Comparison of ENCODE assay signal across 21 mouse cellular contexts in the genomic region with DNA sequence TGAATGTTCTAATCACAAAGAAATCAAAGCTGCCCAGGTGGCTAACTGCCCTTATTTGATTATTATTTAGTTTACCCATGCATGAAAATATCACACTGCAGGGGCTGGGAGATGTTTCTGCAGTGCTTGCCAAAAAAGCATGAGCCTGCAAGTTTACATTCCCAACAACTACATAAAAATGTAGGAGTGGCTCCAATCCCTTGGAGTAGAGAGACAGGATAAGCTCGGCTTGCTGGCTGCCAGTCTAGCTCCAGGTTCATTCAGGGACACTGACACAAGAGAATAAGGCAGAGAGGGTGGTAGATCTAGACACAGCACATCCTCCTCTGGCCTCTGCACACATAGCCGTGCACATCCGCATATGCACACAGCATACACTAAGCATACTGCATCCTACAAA. TPM values are rescaled to one million over a fixed set of nuclear protein-coding genes. Genes with fewer than 3 reads are reported as not detected.
DNase-seq lines count a peak whose midpoint lies in the region; ATAC-seq and TF ChIP-seq lines count a peak whose summit lies in the region.
"Had no signal": no experiment of that assay in that cellular context is flagged by ENCODE, and none has a peak within 500 bp of the region (broad histone marks: within the 10 kb centered on the region; RNA-seq: fewer than 3 reads in every experiment).

No protein-coding gene starts in this region.

- H3K9me3 ChIP-seq in forebrain, embryonic 10.5 days, result no peaks in the 10 kb centered on the region
- no peaks in the 10 kb centered on the region for H3K9me3 ChIP-seq in forebrain, embryonic 14.5 days (replicated peaks; ENCODE audit: control insufficient read depth, low read length)
- H3K9me3 ChIP-seq in stomach, postnatal 0 days (ENCODE audit: control insufficient read depth, low read length), result no peaks in the 10 kb centered on the region
- H3K9me3 ChIP-seq: forebrain, embryonic 12.5 days; heart, embryonic 13.5 days had no signal

- H3K36me3 ChIP-seq in forebrain, embryonic 10.5 days (replicated peaks), result no peaks in the 10 kb centered on the region
- H3K36me3 ChIP-seq in forebrain, embryonic 14.5 days (ENCODE audit: control insufficient read depth, insufficient read depth, low read length), result no peaks in the 10 kb centered on the region
- no peaks in the 10 kb centered on the region for H3K36me3 ChIP-seq in stomach, postnatal 0 days (ENCODE audit: control insufficient read depth, insufficient read depth, low read length)
- H3K36me3 ChIP-seq: forebrain, embryonic 12.5 days; heart, embryonic 13.5 days had no signal

- ATAC-seq in forebrain, embryonic 14.5 days, result no peak
- ATAC-seq in stomach, postnatal 0 days (ENCODE audit: low FRiP score, low TSS enrichment), result 0 out of 2 replicates have a peak, but pooled peaks have one; percentile 35
- ATAC-seq: CD4-positive, CD25-positive, alpha-beta regulatory T cell, adult 4 months; hindbrain, postnatal 0 days; intestine, postnatal 0 days; liver, postnatal 0 days had no signal

- 0 out of 2 replicates have a peak overlapping the region, but pooled peaks have one; percentile 4 for H3K27ac ChIP-seq in forebrain, embryonic 10.5 days
- no peak overlapping the region for H3K27ac ChIP-seq in forebrain, embryonic 14.5 days (ENCODE audit: low read depth, low read length)
- H3K27ac ChIP-seq in stomach, postnatal 0 days (replicated peaks), result no peak overlapping the region
- H3K27ac ChIP-seq: forebrain, embryonic 12.5 days; heart, embryonic 13.5 days; hindbrain, postnatal 0 days had no signal

- H3K4me1 ChIP-seq in forebrain, embryonic 10.5 days, result peaks cover 13% of the 10 kb centered on the region
- H3K4me1 ChIP-seq in forebrain, embryonic 14.5 days (ENCODE audit: control insufficient read depth, insufficient read depth, low read length), result no peaks in the 10 kb centered on the region
- H3K4me1 ChIP-seq in stomach, postnatal 0 days (replicated peaks; ENCODE audit: control insufficient read depth, insufficient read depth), result no peaks in the 10 kb centered on the region

- DNase-seq in forebrain, embryonic 10.5 days (ENCODE audit: extremely low spot score, low spot score), result no peak
- DNase-seq in forebrain, embryonic 14.5 days (ENCODE audit: low spot score), result no peak
- peak; percentile 34 to 61 for DNase-seq in left cerebral cortex, postnatal 14 days (ENCODE audit: low spot score in 2 of 2)
- no peak for DNase-seq in left cerebral cortex, adult 8-10 months (ENCODE audit: low spot score in 2 of 2)
- DNase-seq in lung, postnatal 25 days (ENCODE audit: low spot score), result peak; percentile 6
- DNase-seq in lung, postnatal 14 days, result no peak
- DNase-seq in stomach, postnatal 0 days (ENCODE audit: low spot score), result no peak
- DNase-seq: adrenal gland, postnatal 14 days; cerebellum, adult 11-12 months; cerebellum, postnatal 14 days; heart, postnatal 4 days; liver, postnatal 0 days; retina, postnatal 1 day; thymus, postnatal 25 days had no signal

- no peaks in the 10 kb centered on the region for H3K27me3 ChIP-seq in forebrain, embryonic 10.5 days (ENCODE audit: poor library complexity, severe bottlenecking)
- H3K27me3 ChIP-seq in forebrain, embryonic 14.5 days (replicated peaks; ENCODE audit: control insufficient read depth, insufficient read depth, low read length), result no peaks in the 10 kb centered on the region
- H3K27me3 ChIP-seq in stomach, postnatal 0 days (ENCODE audit: control insufficient read depth, insufficient read depth, low read length), result no peaks in the 10 kb centered on the region
- H3K27me3 ChIP-seq: forebrain, embryonic 12.5 days; heart, embryonic 13.5 days had no signal

- intact Hi-C loops in left cerebral cortex, postnatal 14 days (cut with DNase I), result loop anchor here (10.0 kb wide), 1 partner anchor 255 kb away; no protein-coding TSS in a partner anchor

- TF ChIP-seq EP300 in stomach, postnatal 0 days (optimal IDR thresholded peaks at IDR 0.05), result no peak

- TF ChIP-seq CTCF in stomach, postnatal 0 days (IDR thresholded peaks at IDR 0.05; ENCODE audit: low read depth), result no peak

- WGBS in forebrain, embryonic 10.5 days, result 74% methylated on average over 3 of the region's 3 CpGs
- 70% methylated on average over 3 of the region's 3 CpGs for WGBS in forebrain, embryonic 14.5 days
- WGBS in stomach, postnatal 0 days, result 44% methylated on average over 3 of the region's 3 CpGs

- H3K9ac ChIP-seq in forebrain, embryonic 14.5 days (ENCODE audit: low read length), result no peak overlapping the region
- H3K9ac ChIP-seq in stomach, postnatal 0 days (ENCODE audit: low read length), result no peak overlapping the region
- H3K9ac ChIP-seq: forebrain, embryonic 12.5 days; heart, embryonic 13.5 days; liver, postnatal 0 days had no signal

- no peak overlapping the region for H3K4me2 ChIP-seq in forebrain, embryonic 14.5 days (ENCODE audit: low read length)
- no peak overlapping the region for H3K4me2 ChIP-seq in stomach, postnatal 0 days (replicated peaks; ENCODE audit: low read depth)
- H3K4me2 ChIP-seq: forebrain, embryonic 12.5 days; heart, embryonic 13.5 days; midbrain, embryonic 11.5 days had no signal

- H3K4me3 ChIP-seq in forebrain, embryonic 10.5 days, result no peak overlapping the region
- no peak overlapping the region for H3K4me3 ChIP-seq in forebrain, embryonic 14.5 days (ENCODE audit: low read depth, low read length)
- no peak overlapping the region for H3K4me3 ChIP-seq in stomach, postnatal 0 days (ENCODE audit: low read depth, low read length)
- H3K4me3 ChIP-seq: forebrain, embryonic 12.5 days; heart, embryonic 13.5 days had no signal

RNA-seq across cellular contexts. Expression of gene Abcc6, which starts 10.5 kb away (rescaled TPM):
- polyA plus RNA-seq in forebrain, embryonic 10.5 days (2016; fragmentation: Nextera tagmentation; extraction: Ambion mirVana), result 0.10 and 0.33 TPM in 2 replicates
- 0.30 and 0.33 TPM in 2 replicates for polyA plus RNA-seq in forebrain, embryonic 14.5 days (2014; fragmentation: Nextera tagmentation; extraction: Ambion mirVana)
- 1 to 10 TPM; 5.2 to 5.9 TPM for total RNA-seq in left cerebral cortex, postnatal 14 days (2021)
- 1 to 10 TPM; 1.9 to 2.5 (median 2.3) TPM for total RNA-seq in left cerebral cortex, adult 8-10 months (2022)
- 0.44 and 0.87 TPM in 2 replicates for polyA plus RNA-seq in stomach, postnatal 0 days (2015; fragmentation: Nextera tagmentation; extraction: Ambion mirVana)
- total RNA-seq: granulocyte monocyte progenitor cell, adult 5-6 weeks; heart, postnatal 4 days had no signal
- polyA plus RNA-seq: CD4-positive, CD25-positive, alpha-beta regulatory T cell, adult 4 months had no signal

RNA-seq across cellular contexts. Expression of gene Nomo1, which starts 13.9 kb away (rescaled TPM):
- 33.7 and 33.8 TPM in 2 replicates for polyA plus RNA-seq in forebrain, embryonic 10.5 days (2016; fragmentation: Nextera tagmentation; extraction: Ambion mirVana)
- polyA plus RNA-seq in forebrain, embryonic 14.5 days (2014; fragmentation: Nextera tagmentation; extraction: Ambion mirVana), result 19.6 and 25.9 TPM in 2 replicates
- 100 to 1,000 TPM; 120 TPM for total RNA-seq in left cerebral cortex, postnatal 14 days (2021)
- total RNA-seq in left cerebral cortex, adult 8-10 months (2022), result 100 to 1,000 TPM; 100 to 108 (median 103) TPM
- polyA plus RNA-seq in stomach, postnatal 0 days (2015; fragmentation: Nextera tagmentation; extraction: Ambion mirVana), result 19.3 and 20.3 TPM in 2 replicates

Comparison
In these comparisons a context has a peak if more than half of its experiments do, and no peak if none do; other contexts are left out.
1. DNase-seq: peak in left cerebral cortex, postnatal 14 days (2 of 2) and lung, postnatal 25 days (single experiment); none in forebrain, embryonic 10.5 days (single experiment), forebrain, embryonic 14.5 days (single experiment), left cerebral cortex, adult 8-10 months (0 of 2), lung, postnatal 14 days (single experiment) and stomach, postnatal 0 days (single experiment).